Comparison of ENCODE assay signal across 13 mouse cellular contexts in genomic region chr11:50062116-50062515, GRCm38 (mm10). TPM values are rescaled to one million over a fixed set of nuclear protein-coding genes. Genes with fewer than 3 reads are reported as not detected.
A peak's percentile ranks its signal among the peaks of the same experiment; 100 is the strongest.
DNase-seq lines count a peak whose midpoint lies in the region; ATAC-seq lines count a peak whose summit lies in the region.
"Had no signal": no experiment of that assay in that cellular context is flagged by ENCODE, and none has a peak within 500 bp of the region (broad histone marks: within the 10 kb centered on the region; RNA-seq: fewer than 3 reads in every experiment).

No protein-coding gene starts in this region.

- peaks cover 4% of the 10 kb centered on the region; the same call in 1 of the 2 replicates for H3K4me1 ChIP-seq in kidney, embryonic 15.5 days
- H3K4me1 ChIP-seq: limb, embryonic 12.5 days; lung, embryonic 15.5 days had no signal

- H3K4me2 ChIP-seq in kidney, embryonic 15.5 days, result no peak overlapping the region
- H3K4me2 ChIP-seq: limb, embryonic 12.5 days; lung, embryonic 15.5 days had no signal

- no peak overlapping the region for H3K9ac ChIP-seq in kidney, embryonic 15.5 days
- H3K9ac ChIP-seq: limb, embryonic 12.5 days; lung, embryonic 15.5 days had no signal

- no peak overlapping the region for H3K27ac ChIP-seq in kidney, embryonic 15.5 days
- H3K27ac ChIP-seq: limb, embryonic 12.5 days; lung, embryonic 15.5 days had no signal

- 25% methylated on average over 7 of the region's 7 CpGs for WGBS in kidney, embryonic 15.5 days

- H3K9me3 ChIP-seq in kidney, embryonic 15.5 days (replicated peaks), result no peaks in the 10 kb centered on the region
- H3K9me3 ChIP-seq: limb, embryonic 12.5 days; lung, embryonic 15.5 days had no signal

- no peak for ATAC-seq in kidney, embryonic 15.5 days (replicated peaks; ENCODE audit: low FRiP score)

- no peaks in the 10 kb centered on the region for H3K27me3 ChIP-seq in kidney, embryonic 15.5 days
- H3K27me3 ChIP-seq: limb, embryonic 12.5 days; lung, embryonic 15.5 days had no signal

- H3K36me3 ChIP-seq in kidney, embryonic 15.5 days, result no peaks in the 10 kb centered on the region
- H3K36me3 ChIP-seq: lung, embryonic 15.5 days had no signal

- no peak overlapping the region for H3K4me3 ChIP-seq in kidney, embryonic 15.5 days (replicated peaks)
- H3K4me3 ChIP-seq: limb, embryonic 12.5 days; lung, embryonic 15.5 days had no signal

- DNase-seq in kidney, postnatal 14 days, result peak; percentile 7
- DNase-seq in adrenal gland, postnatal 14 days, result peak; percentile 24
- DNase-seq in cerebellum, adult 11 months, result peak; percentile 43
- peak; percentile 32 for DNase-seq in embryo, embryonic 11 days
- DNase-seq in urinary bladder, postnatal 25 days (ENCODE audit: low spot score), result no peak
- no peak for DNase-seq in spleen, postnatal 36 days (ENCODE audit: low spot score in 2 of 2)
- no peak for DNase-seq in lung, postnatal 10 days
- DNase-seq: heart, adult 18-20 months; kidney, adult 11 months; layer of hippocampus, adult 9-11 months had no signal

RNA-seq across cellular contexts. Expression of gene Rnf130, which starts 37.0 kb away (rescaled TPM):
- 59.1 and 62.8 TPM in 2 replicates for polyA plus RNA-seq in kidney, embryonic 15.5 days (2015; fragmentation: Nextera tagmentation; extraction: Ambion mirVana)
- 63.6 and 70.4 TPM in 2 replicates for total RNA-seq in adrenal gland, postnatal 14 days (2021)

Comparison
In these comparisons a context has a peak if more than half of its experiments do, and no peak if none do; other contexts are left out.
1. DNase-seq: peak in kidney, postnatal 14 days (single experiment), adrenal gland, postnatal 14 days (single experiment), cerebellum, adult 11 months (single experiment) and embryo, embryonic 11 days (single experiment); none in urinary bladder, postnatal 25 days (single experiment), spleen, postnatal 36 days (0 of 2) and lung, postnatal 10 days (single experiment).